Mouse (Mus musculus) thymus, adult 2 months (tissue): ENCODE results near the gene Espn.

Experiments used
- CTCF ChIP-seq: fragments of 200-500 bp; IDR thresholded peaks from 2 replicates; pipeline ENCODE4 v1.5.1; 2012; ENCODE audit warnings: mild to moderate bottlenecking, control low read depth, low read length, moderate library complexity, borderline replicate concordance; ENCODE audit not compliant: control insufficient read depth, poor library complexity, insufficient read depth; ENCODE audit errors: extremely low read depth
- POLR2A ChIP-seq: fragments of 200-500 bp; IDR thresholded peaks from 2 replicates; pipeline ENCODE4 v1.6.1; 2012; ENCODE audit warnings: mild to moderate bottlenecking, low read length, control low read depth, moderate library complexity; ENCODE audit not compliant: control insufficient read depth, poor library complexity, insufficient read depth; ENCODE audit errors: extremely low read depth

DNA sequence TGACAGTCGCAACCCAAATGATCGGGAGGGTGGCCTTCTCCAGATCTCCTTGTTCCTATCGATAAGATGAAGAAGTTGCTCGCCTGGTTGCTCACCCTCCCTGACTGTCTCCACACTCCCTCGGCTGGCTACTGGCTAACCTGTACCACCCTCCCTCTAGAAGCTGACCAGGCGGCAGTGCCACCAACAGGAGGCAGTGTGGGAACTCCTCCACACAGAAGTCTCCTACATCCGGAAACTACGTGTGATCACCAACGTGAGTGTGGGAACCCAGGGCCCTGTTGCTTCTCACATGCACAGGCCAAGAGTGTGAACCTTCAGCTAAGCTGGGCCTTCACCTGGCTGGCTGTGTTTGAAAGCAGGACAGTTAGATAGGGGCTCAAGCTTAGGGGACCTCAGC lies 45.4 kb downstream of the Espn start:
- no peak for TF ChIP-seq CTCF
- TF ChIP-seq POLR2A, result no peak
